Mouse (Mus musculus): Measurements from ENCODE around the gene Rad51b. TPM values are rescaled to one million over a fixed set of nuclear protein-coding genes. Genes with fewer than 3 reads are reported as not detected.

Gene Rad51b
- total RNA-seq, 2 experiments from 2014 or later, result 0.17 to 0.23 TPM

- no peak for DNase-seq (ENCODE audit: low spot score)
These were observed 528.8 kb downstream of the Rad51b start for GRCm38 (mm10) chr12:79825922-79826321.

GRCm38 (mm10) chr12:79827233-79827692, 530.2 kb downstream of the Rad51b start:
- no peak for DNase-seq (ENCODE audit: low spot score)

DNA sequence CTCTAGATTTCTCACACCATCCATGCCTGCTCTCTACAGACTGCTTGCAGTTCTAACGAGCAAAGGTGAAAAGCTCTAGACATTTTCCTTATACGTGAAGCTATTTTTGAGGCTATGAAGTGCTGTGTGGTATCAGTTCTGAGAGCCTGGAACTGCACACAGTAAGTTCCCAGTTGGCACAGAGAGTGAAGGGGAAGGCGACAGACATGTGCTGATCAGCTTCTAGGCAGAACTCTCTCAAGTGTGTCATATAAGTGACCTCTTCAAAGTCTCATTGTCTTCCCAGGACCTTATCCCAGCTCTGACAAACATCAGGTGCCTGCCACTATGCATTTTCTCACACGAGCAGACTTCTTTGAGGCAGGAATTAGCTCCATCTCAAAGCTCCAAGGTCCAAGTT, 530.7 kb downstream of the Rad51b start:
- DNase-seq (ENCODE audit: low spot score), result no peak

DNA sequence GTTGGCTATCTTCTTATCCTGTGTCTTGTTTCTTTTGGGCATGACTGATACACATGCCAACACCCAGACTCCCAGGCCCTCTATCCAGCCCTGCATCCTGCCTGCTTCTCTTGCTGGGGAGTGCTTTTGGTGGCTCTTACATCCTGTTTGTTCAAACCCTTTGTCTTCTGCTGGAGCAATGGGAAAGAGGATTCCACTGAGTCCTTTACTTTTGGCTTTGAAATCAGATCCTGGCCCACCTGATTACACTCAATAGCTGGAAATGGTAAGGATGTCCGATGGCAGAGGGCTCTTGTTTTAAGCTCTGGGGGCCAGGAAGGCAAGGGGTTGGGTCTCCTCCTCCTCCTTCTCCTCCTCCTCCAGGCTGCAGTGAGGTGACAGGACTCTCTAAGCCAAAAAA, 533.6 kb downstream of the Rad51b start:
- no peak for DNase-seq (ENCODE audit: low spot score)

- no peak for DNase-seq (ENCODE audit: low spot score)
These were observed 535.5 kb downstream of the Rad51b start for GRCm38 (mm10) chr12:79832611-79833010.

DNA sequence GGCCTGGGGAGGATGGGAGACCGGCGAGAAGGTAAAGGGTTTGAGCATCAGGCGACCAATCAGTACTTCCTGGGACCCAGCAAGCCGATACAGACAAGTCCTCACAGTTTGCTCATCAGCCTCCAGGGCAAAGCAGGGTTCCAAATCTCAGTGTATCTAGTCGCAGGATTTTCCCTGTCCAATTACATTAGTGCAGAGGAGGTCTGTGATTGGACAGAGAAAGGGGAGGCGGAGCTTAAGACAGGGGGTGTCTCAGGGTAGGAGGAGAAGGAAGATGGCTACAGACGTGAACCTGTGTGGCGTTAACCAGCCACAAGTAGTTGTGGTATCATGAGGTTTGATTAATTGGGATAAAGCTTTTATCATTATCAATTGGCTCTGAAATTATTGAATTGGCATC, 538.4 kb downstream of the Rad51b start:
- DNase-seq (ENCODE audit: low spot score), result no peak

DNA sequence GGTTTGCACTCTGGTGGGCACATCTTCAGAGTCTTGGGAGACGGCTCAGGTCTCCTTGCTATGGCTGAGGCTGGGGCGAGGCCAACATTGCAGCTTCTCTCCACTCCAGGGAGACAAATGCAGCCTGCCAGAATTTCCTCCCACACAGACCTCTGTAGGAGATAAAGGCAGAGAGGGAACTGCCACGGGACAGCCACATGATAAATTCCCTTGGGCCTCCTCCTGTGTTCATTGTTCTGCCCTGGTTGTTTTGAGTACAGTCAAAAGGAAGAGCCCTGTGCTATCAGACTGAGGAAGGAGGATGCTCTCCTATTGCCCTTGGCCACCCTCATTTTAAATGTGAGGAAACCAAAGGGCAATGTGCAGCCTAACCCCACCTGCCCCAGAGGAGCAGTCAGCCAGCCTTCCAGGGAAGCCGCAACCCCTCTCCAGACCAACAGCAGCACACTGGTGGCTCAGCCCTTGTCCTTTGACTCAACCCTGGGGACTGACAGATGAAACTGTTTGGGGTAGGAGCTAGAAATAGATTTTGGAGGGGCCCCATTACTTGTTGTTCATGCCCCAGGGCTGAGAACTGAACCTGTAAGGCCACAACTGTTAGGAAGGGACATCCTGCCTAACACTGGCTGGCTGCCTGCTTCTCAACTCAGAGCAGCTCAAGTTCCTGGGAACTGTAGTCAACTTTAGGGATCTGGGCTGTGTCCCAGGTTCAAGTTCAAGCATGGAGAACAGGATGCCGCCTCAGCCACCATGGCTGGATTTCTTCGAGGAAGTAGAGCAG, 541.3 kb downstream of the Rad51b start:
- DNase-seq (ENCODE audit: low spot score), result peak; percentile 88

- no peak for DNase-seq (ENCODE audit: low spot score)
These were observed 542.2 kb downstream of the Rad51b start for GRCm38 (mm10) chr12:79839096-79839941.

- peak; percentile 37 for DNase-seq (ENCODE audit: low spot score)
These were observed 543.4 kb downstream of the Rad51b start for GRCm38 (mm10) chr12:79840465-79840864.

- DNase-seq (ENCODE audit: low spot score), result peak; percentile 26
These were observed 544.2 kb downstream of the Rad51b start for GRCm38 (mm10) chr12:79841248-79841647.

DNA sequence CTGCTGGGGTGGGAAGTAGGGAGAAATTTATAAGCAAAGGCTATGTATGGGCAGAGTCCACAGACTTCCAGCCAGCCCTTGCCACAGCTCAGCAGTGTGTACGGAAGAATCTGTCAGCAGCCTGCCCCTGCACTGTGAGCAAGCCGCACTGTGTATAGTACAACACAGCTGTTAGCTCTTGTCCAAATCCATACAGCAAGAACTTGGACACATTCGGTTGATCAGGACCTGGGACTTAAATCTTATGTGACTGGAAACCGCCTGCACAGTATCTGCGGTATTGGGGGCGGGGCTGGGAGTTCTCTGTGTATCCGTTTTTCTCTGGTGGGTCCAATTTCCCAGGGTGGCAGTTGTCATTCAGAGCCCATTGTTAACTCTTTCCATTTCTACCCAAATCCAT, 545.2 kb downstream of the Rad51b start:
- DNase-seq (ENCODE audit: low spot score), result no peak

DNA sequence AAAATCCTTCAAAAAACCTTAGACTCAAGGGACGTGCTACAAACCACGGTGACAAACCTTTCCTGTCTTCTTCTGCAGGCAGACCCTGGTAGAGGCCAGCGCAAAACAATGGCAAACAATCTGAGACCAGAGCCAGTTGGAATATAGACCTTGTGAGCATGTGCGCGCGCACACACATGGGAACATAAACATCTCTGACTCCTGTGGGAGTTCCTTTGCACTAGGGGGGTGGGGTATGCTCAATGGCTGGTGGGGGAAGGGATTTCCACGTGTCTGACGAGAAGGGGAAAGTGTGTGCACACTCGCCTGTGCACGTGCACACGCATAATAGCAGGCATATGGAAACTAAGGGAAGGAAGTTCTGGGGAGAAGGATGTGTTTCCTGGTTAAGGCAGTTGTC, 545.9 kb downstream of the Rad51b start:
- no peak for DNase-seq (ENCODE audit: low spot score)

GRCm38 (mm10) chr12:79843496-79843895, 546.4 kb downstream of the Rad51b start:
- no peak for DNase-seq (ENCODE audit: low spot score)

- no peak for DNase-seq (ENCODE audit: low spot score)
These were observed 549.4 kb downstream of the Rad51b start for GRCm38 (mm10) chr12:79846247-79847151.

- DNase-seq (ENCODE audit: low spot score), result no peak
These were observed 551.5 kb downstream of the Rad51b start for GRCm38 (mm10) chr12:79848539-79848938.

DNA sequence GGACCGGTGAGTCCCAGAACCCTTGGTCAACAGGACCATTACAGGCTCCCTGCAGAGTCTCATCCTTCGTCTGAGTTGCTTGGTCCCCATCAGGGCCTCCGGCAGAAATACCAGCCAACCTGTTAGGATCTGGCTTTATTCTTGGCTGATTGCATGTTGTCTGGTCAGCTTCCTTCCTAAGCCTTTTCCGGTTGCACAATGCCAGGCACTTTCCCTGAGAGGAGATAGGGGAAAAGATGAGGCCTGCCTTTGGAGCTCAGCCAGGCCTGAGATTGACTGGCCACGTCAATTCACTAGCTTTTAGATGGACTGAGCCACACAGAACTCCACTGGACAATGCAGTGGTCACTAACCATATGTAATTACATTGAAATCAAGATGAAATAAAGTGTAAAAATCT, 552.9 kb downstream of the Rad51b start:
- DNase-seq (ENCODE audit: low spot score), result no peak

DNA sequence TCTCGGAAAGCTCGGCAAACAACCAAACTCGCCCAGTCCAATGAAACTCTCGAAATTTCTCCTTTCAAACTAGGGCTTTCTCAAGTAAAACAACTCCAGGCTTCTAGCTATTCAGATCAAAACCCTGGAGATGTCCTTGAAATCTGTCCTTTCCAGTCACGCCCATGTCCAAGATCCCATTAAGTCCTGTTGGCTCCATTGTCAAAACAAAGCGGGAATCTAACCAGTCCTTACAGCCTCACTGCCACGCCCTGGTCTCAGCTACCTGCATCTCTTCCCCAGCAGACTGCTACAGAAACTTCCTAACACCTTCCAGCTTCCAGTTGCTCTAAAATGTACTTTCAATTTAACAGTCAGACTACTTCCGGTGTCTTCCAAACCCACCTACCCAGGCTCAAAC, 554.8 kb downstream of the Rad51b start:
- no peak for DNase-seq (ENCODE audit: low spot score)

GRCm38 (mm10) chr12:79852606-79853005, 555.5 kb downstream of the Rad51b start:
- DNase-seq (ENCODE audit: low spot score), result no peak

DNA sequence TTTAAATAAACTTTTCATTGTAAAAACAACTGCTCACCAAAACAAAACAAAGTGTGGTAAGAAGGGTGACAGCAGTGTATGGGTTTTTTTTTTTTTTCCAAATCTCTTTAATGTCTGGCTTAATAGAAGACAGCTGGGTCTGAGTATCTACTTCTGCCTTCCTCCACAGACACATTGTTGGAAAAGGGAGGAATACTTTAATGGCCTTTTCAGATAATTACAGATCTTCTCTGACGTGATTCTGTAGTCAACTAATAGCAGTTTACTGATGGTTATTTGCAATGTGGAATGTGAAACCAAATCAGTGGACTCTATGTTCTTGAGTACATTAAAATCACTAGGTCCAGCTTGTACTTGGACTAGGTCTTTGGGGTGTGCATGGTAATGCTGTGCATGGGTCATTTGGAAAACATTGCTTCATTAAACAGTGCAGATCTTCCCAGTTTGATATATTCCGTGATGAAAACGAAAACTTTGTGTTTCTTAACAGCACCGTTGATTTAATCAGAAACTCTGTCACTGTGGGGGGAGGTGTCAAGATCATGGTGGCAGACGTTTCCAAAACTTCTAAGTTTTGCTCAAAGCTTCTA, 556.9 kb downstream of the Rad51b start:
- no peak for DNase-seq (ENCODE audit: low spot score)

GRCm38 (mm10) chr12:79854507-79854906, 557.4 kb downstream of the Rad51b start:
- no peak for DNase-seq (ENCODE audit: low spot score)

All from gastrocnemius, adult 18-20 months (tissue).